ENCODE assay signal across 9 mouse cellular contexts in the genomic region with DNA sequence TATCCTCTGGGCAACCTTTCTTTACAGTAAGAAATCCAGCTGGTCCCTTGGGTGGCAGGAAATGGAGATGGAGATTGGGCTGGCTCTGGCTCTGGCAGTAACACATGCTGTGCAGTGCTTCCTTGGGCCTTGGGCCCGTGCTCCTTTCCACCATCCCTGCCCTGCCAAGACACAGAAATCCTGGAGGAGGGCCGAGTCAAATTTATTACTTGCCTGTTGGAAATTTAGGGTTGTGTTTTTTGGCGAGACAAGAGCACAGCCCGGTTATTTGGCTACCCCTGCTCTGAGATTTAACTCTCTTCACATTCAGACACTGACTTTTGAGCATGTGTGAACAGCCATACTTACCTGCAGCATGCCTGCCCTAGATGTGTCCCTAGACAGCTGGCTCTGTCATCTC. TPM values are rescaled to one million over a fixed set of nuclear protein-coding genes. Genes with fewer than 3 reads are reported as not detected.
A peak's percentile ranks its signal among the peaks of the same experiment; 100 is the strongest.
DNase-seq lines count a peak whose midpoint lies in the region; ATAC-seq lines count a peak whose summit lies in the region.
"Had no signal": no experiment of that assay in that cellular context is flagged by ENCODE, and none has a peak within 500 bp of the region (broad histone marks: within the 10 kb centered on the region; RNA-seq: fewer than 3 reads in every experiment).

No protein-coding gene starts in this region.

- no peak for DNase-seq in cerebellum, postnatal 4 days (ENCODE audit: low spot score in 2 of 2)
- peak; percentile 95 for DNase-seq in adipocyte (ENCODE audit: low spot score)
- DNase-seq in fat pad, adult 2 months (ENCODE audit: extremely low read depth, low read depth, low spot score), result peak; percentile 91
- peak; percentile 47 for DNase-seq in kidney, postnatal 14 days
- DNase-seq in embryo, embryonic 10.5 days (ENCODE audit: low spot score), result no peak
- no peak for DNase-seq in frontal cortex, postnatal 10 days (ENCODE audit: low spot score in 2 of 2)
- DNase-seq: B cell, adult 2 months had no signal

- peak; percentile 76 for ATAC-seq in cerebellum, adult (ENCODE audit: insufficient number of reproducible peaks, low FRiP score, low TSS enrichment)
- ATAC-seq in megakaryocyte-erythroid progenitor cell, adult 5-6 weeks (replicated peaks; ENCODE audit: low FRiP score, low TSS enrichment, poor library complexity, severe bottlenecking), result no peak

RNA-seq across cellular contexts. Expression of a gene that starts 56.8 kb away (rescaled TPM):
- total RNA-seq in megakaryocyte-erythroid progenitor cell, adult 5-6 weeks (2014; fragmentation: Nextera tagmentation), result 15.4 and 20.0 TPM in 2 replicates
- 9.0 and 10.6 TPM in 2 replicates for total RNA-seq in megakaryocyte-erythroid progenitor cell, adult 5-6 weeks (2017)

Comparison
In these comparisons a context has a peak if more than half of its experiments do, and no peak if none do; other contexts are left out.
1. DNase-seq: peak in adipocyte (single experiment), fat pad, adult 2 months (single experiment) and kidney, postnatal 14 days (single experiment); none in cerebellum, postnatal 4 days (0 of 2), embryo, embryonic 10.5 days (single experiment) and frontal cortex, postnatal 10 days (0 of 2).